Mouse (Mus musculus) skeletal muscle tissue, adult 2 months (tissue): ENCODE measurements at regions not wholly inside any gene's neighbourhood (a gene's known extent, or its start where the extent isn't known, plus 50 kb on each side); places are given as distances from the start of the nearest gene placed in this dataset.

Experiments
- DNase-seq: peaks from one replicate; pipeline ENCODE4 v3.0.0-alpha.2; 2012; ENCODE audit warnings: low read depth, low spot score

- DNase-seq: no peak
Measured at GRCm38 (mm10) chr7:50993707-50994106, 394.7 kb downstream of the 4933405O20Rik start.

- DNase-seq: peak; percentile 3
Measured at GRCm38 (mm10) chr7:51041899-51042667, 443.1 kb downstream of the 4933405O20Rik start.

GRCm38 (mm10) chr7:51051496-51051895, 452.5 kb downstream of the 4933405O20Rik start:
- DNase-seq: no peak

GRCm38 (mm10) chr7:51068376-51068775, 442.5 kb upstream of the Ano5 start:
- DNase-seq: no peak

GRCm38 (mm10) chr7:51093774-51094173, 417.1 kb upstream of the Ano5 start:
- no peak for DNase-seq

GRCm38 (mm10) chr7:51101166-51101565, 409.7 kb upstream of the Ano5 start:
- DNase-seq: no peak

GRCm38 (mm10) chr7:51140796-51141195, 370.0 kb upstream of the Ano5 start:
- DNase-seq: no peak

- DNase-seq: no peak
Measured at GRCm38 (mm10) chr7:51175211-51175610, 335.6 kb upstream of the Ano5 start.

- no peak for DNase-seq
Measured at GRCm38 (mm10) chr7:51215487-51216232, 295.2 kb upstream of the Ano5 start.

- DNase-seq: no peak
Measured at GRCm38 (mm10) chr7:51216233-51216605, 294.6 kb upstream of the Ano5 start.

- no peak for DNase-seq
Measured at GRCm38 (mm10) chr7:51221351-51221750, 289.5 kb upstream of the Ano5 start.

- no peak for DNase-seq
Measured at GRCm38 (mm10) chr7:51221806-51222205, 289.0 kb upstream of the Ano5 start.

GRCm38 (mm10) chr7:51227136-51227535, 283.7 kb upstream of the Ano5 start:
- DNase-seq: no peak

- no peak for DNase-seq
Measured at GRCm38 (mm10) chr7:51234616-51235015, 276.2 kb upstream of the Ano5 start.

GRCm38 (mm10) chr7:51247695-51248094, 263.1 kb upstream of the Ano5 start:
- no peak for DNase-seq

- DNase-seq: no peak
Measured at GRCm38 (mm10) chr7:51254461-51254860, 256.4 kb upstream of the Ano5 start.

- no peak for DNase-seq
Measured at GRCm38 (mm10) chr7:51259160-51259831, 251.5 kb upstream of the Ano5 start.

GRCm38 (mm10) chr7:51264166-51264565, 246.7 kb upstream of the Ano5 start:
- DNase-seq: no peak

GRCm38 (mm10) chr7:51265896-51266295, 244.9 kb upstream of the Ano5 start:
- no peak for DNase-seq

GRCm38 (mm10) chr7:51266879-51267278, 243.9 kb upstream of the Ano5 start:
- DNase-seq: no peak

GRCm38 (mm10) chr7:51268743-51269142, 242.1 kb upstream of the Ano5 start:
- no peak for DNase-seq

- peak; percentile 26 for DNase-seq
Measured at GRCm38 (mm10) chr7:51270531-51271090, 240.2 kb upstream of the Ano5 start.
